Mouse (Mus musculus): ENCODE measurements around the gene C3ar1. TPM values are rescaled to one million over a fixed set of nuclear protein-coding genes. Genes with fewer than 3 reads are reported as not detected.
A peak's percentile ranks its signal among the peaks of the same experiment; 100 is the strongest.

The C3ar1 gene
- total RNA-seq, 1 experiment from 2014 or later = 1.5 TPM

DNA sequence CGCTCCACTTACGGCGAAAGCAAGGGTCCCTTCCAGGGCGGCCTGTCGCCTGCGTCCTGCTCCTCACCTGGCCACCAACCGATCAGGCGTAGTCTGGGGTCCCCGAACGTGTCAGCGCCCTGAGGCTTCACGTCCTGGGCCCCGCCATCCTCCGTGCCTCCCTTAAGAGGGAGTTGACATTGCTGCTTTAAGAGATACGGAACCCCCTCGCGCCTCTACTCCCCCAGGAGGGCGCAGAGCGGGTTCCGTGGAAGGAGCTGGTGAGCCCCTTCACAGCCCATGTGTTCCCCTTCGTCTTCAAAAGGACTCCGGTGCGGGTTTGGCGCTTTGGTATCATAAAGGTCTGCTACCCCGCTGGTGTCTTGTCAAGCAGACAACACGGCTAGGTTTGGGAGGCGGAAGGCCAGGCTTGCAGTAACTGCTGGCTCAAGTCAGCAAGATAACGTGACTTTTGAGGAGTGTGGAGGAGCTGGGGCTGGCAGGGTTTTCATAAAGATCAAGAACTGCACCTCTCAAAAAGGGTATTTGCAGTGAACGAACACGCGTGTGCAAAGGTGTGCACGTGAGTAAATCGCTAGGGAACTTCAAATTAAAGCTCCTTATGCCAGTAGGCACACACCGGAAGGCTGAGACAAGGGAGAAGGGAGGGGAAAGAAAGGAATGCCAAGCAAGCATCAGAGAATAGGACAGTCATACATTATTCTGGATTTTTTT is 54.0 kb downstream of the C3ar1 start:
- ATAC-seq (ENCODE audit: extremely low read depth, insufficient number of reproducible peaks, low FRiP score, poor library complexity, severe bottlenecking) = peak; percentile 43

DNA sequence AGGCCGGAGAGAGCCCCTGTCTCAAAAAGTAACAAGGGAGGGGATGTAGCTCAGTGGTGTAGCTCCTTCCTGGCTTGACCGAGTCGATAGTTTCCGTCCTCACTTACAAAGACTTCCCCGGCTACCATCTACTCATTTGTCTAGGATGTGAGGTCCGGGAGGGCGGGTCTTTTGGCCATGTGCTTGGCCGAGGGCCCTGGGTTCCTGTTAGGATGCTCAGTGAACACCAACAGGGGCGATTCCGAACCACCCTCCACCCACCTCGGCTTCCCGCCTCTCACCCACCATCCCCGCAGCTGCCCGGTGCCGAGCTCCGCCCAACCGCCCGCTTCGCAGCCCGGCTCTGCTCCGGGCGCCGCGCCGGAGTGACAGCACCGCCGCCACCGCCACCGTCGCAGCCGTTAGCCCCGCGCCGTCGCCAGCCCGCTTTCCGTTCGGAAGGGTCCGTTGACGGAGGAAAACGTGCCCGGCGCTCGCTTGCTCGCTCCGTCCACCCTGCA is 54.6 kb downstream of the C3ar1 start, which contains the start of gene Slc2a3:
TSS of gene Slc2a3 (minus strand) at position 340 of the 500 bp plus-strand sequence.
- ATAC-seq (ENCODE audit: extremely low read depth, insufficient number of reproducible peaks, low FRiP score, poor library complexity, severe bottlenecking) = peak; percentile 10

DNA sequence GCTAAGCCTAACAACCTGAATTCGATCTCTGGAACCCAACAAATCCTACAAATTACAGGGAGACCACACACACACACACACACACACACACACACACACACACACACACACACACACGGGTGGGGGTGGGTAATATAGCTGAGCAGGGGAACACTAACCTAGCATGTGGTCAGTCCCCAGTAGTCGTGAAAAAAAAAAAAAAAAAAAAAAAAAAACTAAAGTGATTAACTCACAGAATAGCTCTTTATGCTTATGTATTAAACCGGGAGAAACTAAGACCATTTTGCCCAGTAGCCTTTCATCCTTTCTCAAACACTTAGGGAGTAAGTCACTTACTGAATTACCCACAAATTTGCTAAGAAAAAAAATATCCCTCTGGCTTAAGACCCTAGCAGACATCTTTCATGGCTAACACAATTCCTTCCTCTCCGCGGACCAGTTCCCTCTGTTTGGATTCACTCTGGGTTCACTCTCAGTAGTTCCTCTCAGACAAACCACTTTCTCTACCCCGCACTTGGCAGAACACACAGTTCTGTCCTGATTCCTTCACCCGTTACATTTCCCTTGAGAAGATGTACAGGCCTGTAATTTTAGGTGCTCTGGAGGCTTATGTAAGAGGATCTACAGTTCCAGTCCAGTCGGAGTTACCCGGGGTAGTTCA is 55.2 kb downstream of the C3ar1 start:
- 0 out of 2 replicates have a peak, but pooled peaks have one; percentile 0 for ATAC-seq (ENCODE audit: extremely low read depth, insufficient number of reproducible peaks, low FRiP score, poor library complexity, severe bottlenecking)

Other genes with a start within 250 kb of the C3ar1 start
- 0.23 and 0.25 TPM in 2 replicates for gene Gdf3, start 246.1 kb downstream of the C3ar1 start, total RNA-seq (2017)
- not detected in 2 replicates for gene Dppa3, start 229.8 kb downstream of the C3ar1 start, total RNA-seq (2017)
- gene Nanog, start 148.7 kb downstream of the C3ar1 start, total RNA-seq (2017) = not detected in 2 replicates
- gene Slc2a3, start 54.5 kb downstream of the C3ar1 start, total RNA-seq (2017) = 315 and 331 TPM in 2 replicates
- gene Foxj2, start 36.2 kb downstream of the C3ar1 start, total RNA-seq (2017) = 32.8 and 38.8 TPM in 2 replicates
- 33.2 and 37.3 TPM in 2 replicates for gene Necap1, start 18.3 kb upstream of the C3ar1 start, total RNA-seq (2017)
- gene Clec4a1, start 65.7 kb upstream of the C3ar1 start, total RNA-seq (2017) = 15.6 and 15.8 TPM in 2 replicates
- gene Clec4a3, start 96.4 kb upstream of the C3ar1 start, total RNA-seq (2017) = 37.1 and 53.7 TPM in 2 replicates
- gene Clec4a4, start 134.2 kb upstream of the C3ar1 start, total RNA-seq (2017) = 1.2 and 3.1 TPM in 2 replicates
- not detected in 2 replicates for gene Clec4b1, start 193.8 kb upstream of the C3ar1 start, total RNA-seq (2017)